Mouse (Mus musculus) cerebellum, adult 2 months (tissue): ENCODE results near the gene Olfr798.

Experiments
- CTCF ChIP-seq: fragments of 200-500 bp; IDR thresholded peaks from 2 replicates; pipeline ENCODE4 v1.5.1; 2011; ENCODE audit warnings: low read depth, mild to moderate bottlenecking, control low read depth, low read length, moderate library complexity, borderline replicate concordance; ENCODE audit not compliant: insufficient read depth
- POLR2A ChIP-seq: fragments of 200-500 bp; IDR thresholded peaks from 2 replicates; pipeline ENCODE4 v1.6.1; 2011; ENCODE audit warnings: low read length, control low read depth, borderline replicate concordance; ENCODE audit not compliant: insufficient read depth

DNA sequence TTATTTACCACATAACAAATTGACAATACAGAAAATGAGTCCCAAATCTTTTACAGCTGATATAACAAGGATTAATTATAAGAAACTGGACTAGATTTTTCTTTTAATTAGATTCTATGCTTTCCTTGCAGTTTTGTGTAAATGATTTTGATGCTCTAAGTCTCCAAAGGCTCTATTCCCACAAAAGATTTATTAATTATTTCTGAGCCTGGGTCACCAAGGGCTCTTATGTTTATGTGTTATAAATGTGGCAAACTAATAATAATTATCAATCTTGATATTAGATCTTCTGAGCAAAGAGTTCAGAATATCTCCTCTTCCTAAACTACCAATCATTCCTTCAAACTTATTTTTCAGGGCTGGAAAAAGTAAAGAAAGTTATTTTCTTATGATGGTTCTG is 29.7 kb upstream of the Olfr798 start, which contains the start of gene Olfr800:
- TF ChIP-seq POLR2A (no peak), CTCF (no peak)
